Mouse (Mus musculus): ENCODE results near the gene Gm9195. TPM values are rescaled to one million over a fixed set of nuclear protein-coding genes. Genes with fewer than 3 reads are reported as not detected.

Gm9195 gene
- not detected in 2 replicates for total RNA-seq (2014; rRNA removed; ENCODE audit: low replicate concordance)
- not detected in 2 replicates for polyA plus RNA-seq (2015; fragmentation: Nextera tagmentation; extraction: Ambion mirVana)

- Histone ChIP-seq H3K4me2 (ENCODE audit: low read depth, low read length) (no peak within 1 kb of the TSS), H3K9me3 (replicated peaks; ENCODE audit: control insufficient read depth, low read length) (no peaks in the 10 kb centered on the region), H3K9ac (replicated peaks; ENCODE audit: low read depth, low read length) (no peak within 1 kb of the TSS), H3K27me3 (ENCODE audit: control insufficient read depth, insufficient read depth, low read length) (no peaks in the 10 kb centered on the region), H3K4me3 (ENCODE audit: low read depth, low read length) (no peak within 1 kb of the TSS), H3K4me1 (ENCODE audit: control insufficient read depth, insufficient read depth) (no peaks in the 10 kb centered on the region), H3K27ac (ENCODE audit: low read depth) (no peak within 1 kb of the TSS), H3K36me3 (replicated peaks; ENCODE audit: control insufficient read depth, insufficient read depth, low read length) (no peaks in the 10 kb centered on the region)
- DNase-seq (ENCODE audit: low spot score) (no peak), ATAC-seq (ENCODE audit: insufficient read depth, low read depth) (no peak)
- TF ChIP-seq EP300 (IDR thresholded peaks at IDR 0.05; ENCODE audit: low read depth): no peak
- TF ChIP-seq CTCF (IDR thresholded peaks at IDR 0.05; ENCODE audit: low read depth): no peak
- WGBS: 53% methylated on average over 5 of the region's 5 CpGs
Observed at GRCm38 (mm10) chr14:72491738-72492137, at the start of gene Gm9195. Gm9195 (minus strand) TSS chr14:72491838.

GRCm38 (mm10) chr14:72536392-72537017, 44.9 kb upstream of the Gm9195 start:
- peaks cover 7% of the 10 kb centered on the region; the same call in 1 of the 2 replicates for H3K4me1 ChIP-seq (ENCODE audit: control insufficient read depth, insufficient read depth)
- TF ChIP-seq CTCF (IDR thresholded peaks at IDR 0.05; ENCODE audit: low read depth) (no peak), EP300 (IDR thresholded peaks at IDR 0.05; ENCODE audit: low read depth) (no peak)
- 79% methylated on average over 5 of the region's 5 CpGs for WGBS
- DNase-seq (ENCODE audit: low spot score) (no peak), ATAC-seq (ENCODE audit: insufficient read depth, low read depth) (no peak)
- no peak overlapping the region for H3K27ac ChIP-seq (ENCODE audit: low read depth)
- H3K9me3 ChIP-seq (replicated peaks; ENCODE audit: control insufficient read depth, low read length): no peaks in the 10 kb centered on the region
- H3K9ac ChIP-seq (replicated peaks; ENCODE audit: low read depth, low read length): no peak overlapping the region
- H3K36me3 ChIP-seq (replicated peaks; ENCODE audit: control insufficient read depth, insufficient read depth, low read length): peaks cover 28% of the 10 kb centered on the region
- peaks cover 16% of the 10 kb centered on the region for H3K27me3 ChIP-seq (ENCODE audit: control insufficient read depth, insufficient read depth, low read length)
- H3K4me2 ChIP-seq (ENCODE audit: low read depth, low read length): no peak overlapping the region
- H3K4me3 ChIP-seq (ENCODE audit: low read depth, low read length): no peak overlapping the region

GRCm38 (mm10) chr14:72533862-72534261, 42.2 kb upstream of the Gm9195 start:
- Histone ChIP-seq H3K36me3 (replicated peaks; ENCODE audit: control insufficient read depth, insufficient read depth, low read length) (peaks cover 3% of the 10 kb centered on the region; the same call in 1 of the 2 replicates), H3K4me2 (ENCODE audit: low read depth, low read length) (no peak overlapping the region), H3K4me3 (ENCODE audit: low read depth, low read length) (no peak overlapping the region), H3K9ac (replicated peaks; ENCODE audit: low read depth, low read length) (no peak overlapping the region), H3K4me1 (ENCODE audit: control insufficient read depth, insufficient read depth) (peaks cover 7% of the 10 kb centered on the region; the same call in 1 of the 2 replicates), H3K27ac (ENCODE audit: low read depth) (no peak overlapping the region), H3K9me3 (replicated peaks; ENCODE audit: control insufficient read depth, low read length) (no peaks in the 10 kb centered on the region), H3K27me3 (ENCODE audit: control insufficient read depth, insufficient read depth, low read length) (peaks cover 28% of the 10 kb centered on the region)
- ATAC-seq (ENCODE audit: insufficient read depth, low read depth) (no peak), DNase-seq (ENCODE audit: low spot score) (no peak)
- 76% methylated on average over 7 of the region's 7 CpGs for whole genome bisulfite sequencing
- no peak for TF ChIP-seq EP300 (IDR thresholded peaks at IDR 0.05; ENCODE audit: low read depth)
- TF ChIP-seq CTCF (IDR thresholded peaks at IDR 0.05; ENCODE audit: low read depth): no peak

- Histone ChIP-seq H3K4me3 (ENCODE audit: low read depth, low read length) (peak overlapping the region; percentile 33), H3K9ac (replicated peaks; ENCODE audit: low read depth, low read length) (no peak overlapping the region), H3K36me3 (replicated peaks; ENCODE audit: control insufficient read depth, insufficient read depth, low read length) (no peaks in the 10 kb centered on the region), H3K4me2 (ENCODE audit: low read depth, low read length) (peak overlapping the region; percentile 56), H3K27me3 (ENCODE audit: control insufficient read depth, insufficient read depth, low read length) (peaks cover 28% of the 10 kb centered on the region), H3K9me3 (replicated peaks; ENCODE audit: control insufficient read depth, low read length) (no peaks in the 10 kb centered on the region), H3K4me1 (ENCODE audit: control insufficient read depth, insufficient read depth) (peaks cover 7% of the 10 kb centered on the region; the same call in 1 of the 2 replicates), H3K27ac (ENCODE audit: low read depth) (no peak overlapping the region)
- DNase-seq (ENCODE audit: low spot score): no peak
- TF ChIP-seq CTCF (IDR thresholded peaks at IDR 0.05; ENCODE audit: low read depth) (no peak), EP300 (IDR thresholded peaks at IDR 0.05; ENCODE audit: low read depth) (no peak)
- WGBS: 2% methylated on average over 54 of the region's 54 CpGs
- ATAC-seq (ENCODE audit: insufficient read depth, low read depth): no peak
Observed at GRCm38 (mm10) chr14:72532028-72532917, 40.6 kb upstream of the Gm9195 start.

- Histone ChIP-seq H3K9ac (replicated peaks; ENCODE audit: low read depth, low read length) (no peak overlapping the region), H3K4me1 (ENCODE audit: control insufficient read depth, insufficient read depth) (peaks cover 2% of the 10 kb centered on the region; the same call in 1 of the 2 replicates), H3K27ac (ENCODE audit: low read depth) (no peak overlapping the region), H3K4me3 (ENCODE audit: low read depth, low read length) (no peak overlapping the region), H3K27me3 (ENCODE audit: control insufficient read depth, insufficient read depth, low read length) (peaks cover 18% of the 10 kb centered on the region), H3K4me2 (ENCODE audit: low read depth, low read length) (no peak overlapping the region), H3K9me3 (replicated peaks; ENCODE audit: control insufficient read depth, low read length) (peaks cover 4% of the 10 kb centered on the region; the same call in 1 of the 2 replicates), H3K36me3 (replicated peaks; ENCODE audit: control insufficient read depth, insufficient read depth, low read length) (no peaks in the 10 kb centered on the region)
- DNase-seq (ENCODE audit: low spot score) (no peak), ATAC-seq (ENCODE audit: insufficient read depth, low read depth) (no peak)
- WGBS: 75% methylated on average over 1 of the region's 1 CpGs
- TF ChIP-seq CTCF (IDR thresholded peaks at IDR 0.05; ENCODE audit: low read depth) (no peak), EP300 (IDR thresholded peaks at IDR 0.05; ENCODE audit: low read depth) (no peak)
Observed at GRCm38 (mm10) chr14:72527126-72527525, 35.5 kb upstream of the Gm9195 start.
